Mouse (Mus musculus) lung, adult 2 months (tissue): ENCODE data around the gene Apoc1.

Experiments
- CTCF ChIP-seq: fragments of 200-500 bp; IDR thresholded peaks from 2 replicates; pipeline ENCODE4 v1.5.1; 2011; ENCODE audit warnings: mild to moderate bottlenecking, low read length, control low read depth; ENCODE audit not compliant: insufficient read depth
- POLR2A ChIP-seq: fragments of 200-500 bp; IDR thresholded peaks from 2 replicates; pipeline ENCODE4 v1.6.1; 2011; ENCODE audit warnings: low read depth, mild to moderate bottlenecking, control low read depth, low read length, borderline replicate concordance; ENCODE audit errors: extremely low read depth

- TF ChIP-seq CTCF (no peak), POLR2A (no peak)
Observed at GRCm38 (mm10) chr7:19694336-19695212, 2.1 kb upstream of the Apoc1 start.
